Mouse (Mus musculus) embryonic facial prominence, embryonic 14.5 days (tissue): ENCODE results near the gene Tmem270. TPM values are rescaled to one million over a fixed set of nuclear protein-coding genes. Genes with fewer than 3 reads are reported as not detected.

Experiments
- ATAC-seq: fragments of 200-750 bp; cut with Nextera tagmentation; 2 replicates; pipeline ENCODE4 v1.8.0; 2017; ENCODE audit warnings: low read depth, moderate number of reproducible peaks, moderate TSS enrichment
- DNase-seq: peaks from one replicate; pipeline ENCODE4 v3.0.0-alpha.2; 2015; ENCODE audit warnings: low spot score
- H3K27ac ChIP-seq: fragments of 300-500 bp; sonication (generic); replicated peaks from 2 replicates; pipeline ENCODE4 v1.5.1; 2014; ENCODE audit warnings: low read depth, mild to moderate bottlenecking, low read length, moderate library complexity
- H3K27me3 ChIP-seq: fragments of 300-500 bp; sonication (generic); replicated peaks from 2 replicates; pipeline ENCODE4 v1.6.1; 2014; ENCODE audit warnings: low read length; ENCODE audit not compliant: control insufficient read depth, insufficient read depth
- H3K36me3 ChIP-seq: fragments of 300-500 bp; sonication (generic); 2 replicates; pipeline ENCODE4 v1.6.1; 2014; ENCODE audit warnings: low read length, mixed read lengths; ENCODE audit not compliant: control insufficient read depth, insufficient read depth
- H3K4me1 ChIP-seq: fragments of 300-500 bp; sonication (generic); 2 replicates; pipeline ENCODE4 v1.6.1; 2014; ENCODE audit warnings: antibody characterized with exemption, low read length; ENCODE audit not compliant: control insufficient read depth, insufficient read depth
- H3K4me2 ChIP-seq: fragments of 300-500 bp; sonication (generic); 2 replicates; pipeline ENCODE4 v1.6.1; 2014; ENCODE audit warnings: low read depth, mild to moderate bottlenecking, low read length, moderate library complexity, mixed read lengths
- H3K4me3 ChIP-seq: fragments of 300-500 bp; sonication (generic); 2 replicates; pipeline ENCODE4 v1.5.1; 2014; ENCODE audit warnings: low read depth, mild to moderate bottlenecking, low read length
- H3K9ac ChIP-seq: fragments of 300-500 bp; sonication (generic); 2 replicates; pipeline ENCODE4 v1.6.1; 2014; ENCODE audit warnings: low read depth, mild to moderate bottlenecking, low read length, moderate library complexity, mixed read lengths
- H3K9me3 ChIP-seq: fragments of 300-500 bp; sonication (generic); 2 replicates; pipeline ENCODE4 v1.6.1; 2016; ENCODE audit warnings: low read length; ENCODE audit not compliant: control insufficient read depth
- WGBS: fragments of 180-500 bp; shearing (Covaris S2); extraction: QIAGEN DNeasy Blood & Tissue Kit; methylation state at CpG from one replicate; pipeline ENCODE4 v1.1.7; 2014; 5-methylcytosine and 5-hydroxymethylcytosine counted together
- polyA plus RNA-seq: library from polyadenylated mRNA; unstranded; fragments of >200 nt; fragmentation: Nextera tagmentation; extraction: Ambion mirVana; gene quantifications from 2 replicates; pipeline ENCODE4 v1.2.1, GENCODE M21; 2014

Gene Tmem270
- polyA plus RNA-seq, 1 experiment from 2014 or later, result not detected

GRCm38 (mm10) chr5:134921106-134921505 lies 14.6 kb upstream of the Tmem270 start:
- H3K27ac ChIP-seq, result no peak overlapping the region
- 0 out of 2 replicates have a peak, but pooled peaks cover 5% of the 10 kb centered on the region for H3K9me3 ChIP-seq
- 88% methylated on average over 8 of the region's 8 CpGs for WGBS
- no peak overlapping the region for H3K4me2 ChIP-seq
- no peaks in the 10 kb centered on the region for H3K27me3 ChIP-seq
- H3K36me3 ChIP-seq, result no peaks in the 10 kb centered on the region
- no peaks in the 10 kb centered on the region for H3K4me1 ChIP-seq
- no peak overlapping the region for H3K9ac ChIP-seq
- no peak overlapping the region for H3K4me3 ChIP-seq
- DNase-seq (no peak), ATAC-seq (no peak)

DNA sequence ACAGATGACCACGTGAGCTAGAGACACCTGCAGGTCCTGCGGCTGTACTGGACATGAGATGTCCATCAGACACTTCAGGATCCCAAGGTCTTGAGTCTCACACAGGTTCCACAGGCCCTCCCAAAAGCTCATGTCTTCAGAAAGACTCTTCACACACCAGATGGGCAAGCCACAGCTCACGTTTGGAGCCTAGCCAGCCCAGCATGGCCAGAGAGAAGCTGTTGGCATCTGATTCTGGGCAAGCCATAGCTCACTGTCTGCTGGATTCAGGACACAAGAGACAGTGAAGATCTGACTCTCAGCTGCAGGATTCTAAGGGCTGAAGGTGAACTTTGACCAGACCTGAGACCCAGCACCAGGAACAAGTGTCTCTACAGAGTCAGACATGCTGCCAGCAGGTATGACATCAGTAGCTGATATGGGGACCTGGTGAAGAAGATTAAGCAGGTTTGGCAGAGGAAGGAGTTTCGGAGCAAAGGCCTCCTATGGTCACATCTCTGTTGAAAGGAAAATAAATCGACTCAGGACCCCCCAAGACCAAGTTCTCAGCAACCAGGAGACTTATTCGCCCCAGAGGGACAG lies 13.7 kb upstream of the Tmem270 start:
- H3K27me3 ChIP-seq, result no peaks in the 10 kb centered on the region
- 79% methylated on average over 6 of the region's 6 CpGs for WGBS
- no peak for ATAC-seq

DNA sequence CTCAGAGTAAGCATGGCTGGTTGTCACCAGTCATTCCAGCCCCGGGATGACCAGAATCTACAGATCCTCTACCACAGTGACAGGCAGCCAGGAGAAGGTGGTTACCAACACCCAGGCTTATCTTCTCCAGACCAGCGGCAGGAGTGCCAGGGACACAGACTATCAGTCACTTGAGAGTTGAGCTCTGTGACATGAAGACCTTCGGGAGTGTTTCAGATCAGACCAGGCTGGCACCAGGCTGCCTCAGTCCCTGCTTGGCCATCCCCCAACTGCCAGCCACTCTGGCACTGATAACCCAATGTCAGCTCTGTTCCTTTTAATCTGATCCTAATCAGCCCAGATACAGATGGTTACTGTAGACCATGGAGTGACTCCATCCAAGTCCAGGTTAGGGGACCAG lies 12.6 kb upstream of the Tmem270 start:
- H3K4me2 ChIP-seq, result no peak overlapping the region
- ATAC-seq (no peak), DNase-seq (no peak)
- no peak overlapping the region for H3K9ac ChIP-seq
- 0 out of 2 replicates have a peak, but pooled peaks cover 5% of the 10 kb centered on the region for H3K9me3 ChIP-seq
- no peak overlapping the region for H3K4me3 ChIP-seq
- no peak overlapping the region for H3K27ac ChIP-seq
- no peaks in the 10 kb centered on the region for H3K36me3 ChIP-seq
- H3K4me1 ChIP-seq, result no peaks in the 10 kb centered on the region
- no peaks in the 10 kb centered on the region for H3K27me3 ChIP-seq
- WGBS, result 80% methylated on average over 3 of the region's 3 CpGs

More for the DNA sequence above, 13.7 kb upstream of the Tmem270 start:
- Histone ChIP-seq H3K27ac (no peak overlapping the region), H3K4me1 (no peaks in the 10 kb centered on the region), H3K4me2 (no peak overlapping the region), H3K36me3 (no peaks in the 10 kb centered on the region), H3K4me3 (no peak overlapping the region), H3K9ac (no peak overlapping the region), H3K9me3 (0 out of 2 replicates have a peak, but pooled peaks cover 5% of the 10 kb centered on the region)
- DNase-seq, result no peak

DNA sequence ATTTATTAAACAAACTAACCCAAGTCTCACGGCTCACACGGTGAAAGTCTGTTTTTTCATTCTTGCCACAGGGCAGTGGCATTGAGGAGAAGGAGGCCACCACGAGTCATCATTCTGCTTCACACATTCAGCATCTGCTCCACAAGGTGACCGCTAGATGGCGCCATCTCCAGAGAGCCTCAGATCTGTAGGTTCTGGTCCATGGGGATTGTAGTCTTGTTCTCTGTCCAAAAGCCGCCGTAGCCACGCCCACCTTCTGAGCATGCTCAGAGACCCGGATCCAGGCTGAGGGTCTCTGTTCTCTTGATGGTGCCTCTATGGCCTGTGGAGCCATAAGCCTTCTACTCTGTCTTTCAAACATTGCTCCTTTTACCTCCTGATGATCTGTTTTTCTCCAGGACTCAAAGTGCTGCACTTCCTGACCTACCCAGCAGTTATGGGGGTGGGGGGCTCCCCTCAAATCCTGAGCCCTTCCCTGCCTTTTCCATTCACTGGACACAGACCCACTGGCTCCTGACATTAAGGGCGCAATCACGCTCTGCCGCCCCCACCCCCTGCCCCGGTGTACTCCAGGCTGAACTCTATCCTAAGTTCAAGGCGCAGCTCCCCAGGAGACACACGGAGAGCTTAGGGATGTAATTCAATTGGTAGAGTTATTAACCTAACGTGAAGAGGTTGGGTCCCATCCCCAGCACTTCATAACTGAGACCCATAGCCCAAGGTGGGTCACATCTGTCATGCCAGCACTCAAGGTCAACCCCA lies 11.7 kb upstream of the Tmem270 start:
- WGBS, result 51% methylated on average over 16 of the region's 16 CpGs
- Histone ChIP-seq H3K4me3 (no peak overlapping the region), H3K27me3 (no peaks in the 10 kb centered on the region), H3K4me1 (no peaks in the 10 kb centered on the region), H3K9me3 (0 out of 2 replicates have a peak, but pooled peaks cover 5% of the 10 kb centered on the region), H3K36me3 (no peaks in the 10 kb centered on the region), H3K27ac (no peak overlapping the region), H3K4me2 (no peak overlapping the region), H3K9ac (no peak overlapping the region)
- ATAC-seq (0 out of 2 replicates have a peak, but pooled peaks have one; percentile 41), DNase-seq (peak; percentile 53)

DNA sequence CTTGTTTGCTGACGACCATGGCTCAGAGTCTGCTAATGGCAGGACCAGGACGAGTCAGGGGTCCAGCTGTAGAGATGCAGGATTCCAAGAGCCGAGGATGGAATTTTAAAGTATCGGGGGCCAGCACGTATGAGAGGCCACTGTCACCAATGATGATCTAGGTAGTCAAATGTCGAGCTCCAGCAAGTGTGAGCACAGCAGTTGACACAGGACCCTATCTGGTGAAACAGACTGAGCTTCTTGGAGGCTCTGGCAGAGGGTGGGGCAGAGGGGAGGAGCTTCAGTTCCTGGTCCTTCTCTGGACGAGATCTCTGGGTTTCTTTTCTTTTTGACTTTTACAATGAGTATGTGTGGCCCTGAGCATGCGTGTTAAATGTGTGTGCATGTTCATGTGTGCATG lies 8.8 kb upstream of the Tmem270 start, which contains the start of gene Cldn13:
TSS of gene Cldn13 (minus strand) at position 216 of the 400 bp plus-strand sequence.
- DNase-seq (no peak), ATAC-seq (no peak)
- Histone ChIP-seq H3K27ac (no peak within 1 kb of the TSS), H3K9me3 (0 out of 2 replicates have a peak, but pooled peaks cover 5% of the 10 kb centered on the region), H3K27me3 (no peaks in the 10 kb centered on the region), H3K36me3 (no peaks in the 10 kb centered on the region), H3K4me2 (no peak within 1 kb of the TSS), H3K9ac (no peak within 1 kb of the TSS), H3K4me3 (no peak within 1 kb of the TSS), H3K4me1 (no peaks in the 10 kb centered on the region)
- 80% methylated on average over 8 of the region's 8 CpGs for WGBS

GRCm38 (mm10) chr5:134914510-134914909 lies 8.0 kb upstream of the Tmem270 start:
- Histone ChIP-seq H3K4me3 (no peak overlapping the region), H3K4me2 (no peak overlapping the region), H3K9ac (no peak overlapping the region), H3K9me3 (0 out of 2 replicates have a peak, but pooled peaks cover 5% of the 10 kb centered on the region), H3K4me1 (no peaks in the 10 kb centered on the region), H3K36me3 (no peaks in the 10 kb centered on the region), H3K27me3 (no peaks in the 10 kb centered on the region), H3K27ac (no peak overlapping the region)
- no peak for DNase-seq
- 72% methylated on average over 8 of the region's 8 CpGs for WGBS
- no peak for ATAC-seq

- H3K9ac ChIP-seq, result no peak overlapping the region
- H3K27me3 ChIP-seq, result no peaks in the 10 kb centered on the region
- H3K4me2 ChIP-seq, result no peak overlapping the region
- no peak overlapping the region for H3K4me3 ChIP-seq
- H3K36me3 ChIP-seq, result no peaks in the 10 kb centered on the region
- H3K4me1 ChIP-seq, result no peaks in the 10 kb centered on the region
- 0 out of 2 replicates have a peak, but pooled peaks cover 5% of the 10 kb centered on the region for H3K9me3 ChIP-seq
- ATAC-seq, result no peak
- WGBS, result 86% methylated on average over 4 of the region's 4 CpGs
- no peak for DNase-seq
- H3K27ac ChIP-seq, result no peak overlapping the region
Measured at GRCm38 (mm10) chr5:134913753-134914152, 7.2 kb upstream of the Tmem270 start.

DNA sequence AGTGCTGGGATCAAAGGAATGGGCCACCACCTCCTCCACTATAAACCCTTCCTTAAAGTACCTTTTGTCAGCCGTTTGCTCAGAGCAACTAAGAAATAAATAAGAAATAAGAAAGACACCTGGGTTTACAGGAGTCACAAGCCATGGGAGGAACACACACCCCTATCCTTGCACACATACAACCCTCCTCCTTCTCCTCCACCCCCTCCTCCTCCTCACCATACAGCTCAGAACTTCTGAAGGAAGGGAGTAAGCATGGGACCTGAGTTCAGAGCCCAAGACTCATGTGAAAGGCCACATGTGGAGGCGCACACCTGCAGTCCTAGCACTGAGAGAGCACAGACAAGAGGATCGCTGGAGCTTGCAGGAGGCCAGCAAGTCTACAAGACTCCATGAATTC lies 6.8 kb upstream of the Tmem270 start:
- DNase-seq, result no peak
- H3K27ac ChIP-seq, result no peak overlapping the region
- ATAC-seq, result no peak
- H3K9ac ChIP-seq, result no peak overlapping the region
- H3K27me3 ChIP-seq, result no peaks in the 10 kb centered on the region
- H3K4me3 ChIP-seq, result no peak overlapping the region
- no peaks in the 10 kb centered on the region for H3K36me3 ChIP-seq
- H3K9me3 ChIP-seq, result 0 out of 2 replicates have a peak, but pooled peaks cover 5% of the 10 kb centered on the region
- 78% methylated on average over 3 of the region's 3 CpGs for WGBS
- H3K4me1 ChIP-seq, result no peaks in the 10 kb centered on the region
- H3K4me2 ChIP-seq, result no peak overlapping the region
